Mouse (Mus musculus): ENCODE data around the gene Grap2.

Gene Grap2

DNA sequence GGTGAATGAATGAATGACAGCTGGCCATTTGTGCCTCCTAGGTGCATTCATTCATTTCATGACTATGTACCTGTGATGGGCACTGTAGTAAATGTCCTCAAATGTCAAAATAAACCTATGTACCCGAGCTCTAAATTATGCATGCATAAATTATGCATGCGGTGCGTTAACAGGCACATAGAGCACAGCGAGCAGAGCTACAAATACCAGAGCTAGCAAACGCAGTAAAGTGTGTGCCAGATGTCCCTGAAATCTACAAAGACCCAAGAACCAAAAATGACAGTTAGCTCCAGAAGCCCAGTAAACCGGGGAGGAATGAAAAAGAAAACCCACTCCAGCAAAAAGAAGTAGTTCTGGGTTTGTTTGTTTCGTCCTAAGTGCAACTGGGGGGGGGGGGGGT is 29.1 kb downstream of the Grap2 start:
- DNase-seq (ENCODE audit: low spot score), result no peak

DNA sequence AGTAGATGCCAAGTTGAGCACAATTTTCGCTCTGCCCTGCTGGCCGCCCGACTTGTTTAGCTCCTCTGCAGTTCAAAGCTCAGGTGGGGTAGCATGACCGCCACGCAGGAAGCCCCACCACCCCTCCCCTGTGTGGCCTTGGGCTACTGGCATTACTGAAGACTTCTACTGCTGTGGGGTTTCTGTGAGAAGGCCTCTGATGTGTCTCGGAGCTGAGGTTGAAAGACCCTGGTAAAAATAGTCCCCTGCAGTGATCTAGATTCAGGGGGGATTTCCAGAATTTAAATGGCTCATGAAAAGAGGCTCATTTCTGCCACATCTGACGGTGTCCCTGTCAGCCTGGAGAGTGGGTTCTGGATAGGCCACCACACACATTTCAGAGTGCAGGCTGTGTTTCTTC is 30.1 kb downstream of the Grap2 start:
- no peak for DNase-seq (ENCODE audit: low spot score)

DNA sequence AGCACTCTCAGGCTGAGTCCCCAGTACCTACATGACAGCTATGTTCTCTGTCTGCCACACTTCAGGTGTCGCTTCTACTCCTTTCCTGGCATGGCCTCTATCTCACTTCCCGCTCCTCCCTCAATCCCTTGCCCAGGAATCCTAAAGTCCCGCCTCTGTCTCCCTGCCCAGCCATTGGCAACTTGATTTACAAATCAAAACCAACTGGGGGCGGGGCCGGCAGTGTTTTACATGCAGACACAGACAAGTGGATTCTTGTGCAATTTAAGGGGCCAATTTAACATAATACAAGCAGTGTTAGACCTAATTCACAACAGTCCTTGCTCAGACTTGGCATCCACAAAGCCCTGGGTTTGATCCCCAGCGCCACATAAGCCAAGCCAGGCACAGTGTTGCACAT is 31.6 kb downstream of the Grap2 start:
- no peak for DNase-seq (ENCODE audit: low spot score)

DNA sequence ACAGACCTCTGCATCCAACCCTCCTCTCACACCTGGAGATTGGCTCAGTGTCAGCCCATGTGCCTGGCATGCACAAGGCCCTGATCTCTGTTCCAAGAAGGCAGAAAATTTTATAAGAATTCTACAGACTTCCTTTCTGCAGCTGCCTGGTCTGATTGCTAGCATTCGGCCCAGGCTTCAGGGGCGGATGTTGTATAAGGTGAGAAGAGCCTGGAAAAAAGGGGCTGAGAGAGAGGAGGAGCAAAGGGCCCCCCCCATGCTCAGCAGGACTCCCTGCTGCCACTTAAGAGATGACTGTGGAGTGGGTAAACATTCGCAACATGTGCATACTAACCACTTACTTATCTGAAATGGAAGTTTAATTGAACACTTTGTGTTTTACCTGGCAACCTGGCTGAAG is 35.6 kb downstream of the Grap2 start:
- DNase-seq (ENCODE audit: low spot score), result no peak

DNA sequence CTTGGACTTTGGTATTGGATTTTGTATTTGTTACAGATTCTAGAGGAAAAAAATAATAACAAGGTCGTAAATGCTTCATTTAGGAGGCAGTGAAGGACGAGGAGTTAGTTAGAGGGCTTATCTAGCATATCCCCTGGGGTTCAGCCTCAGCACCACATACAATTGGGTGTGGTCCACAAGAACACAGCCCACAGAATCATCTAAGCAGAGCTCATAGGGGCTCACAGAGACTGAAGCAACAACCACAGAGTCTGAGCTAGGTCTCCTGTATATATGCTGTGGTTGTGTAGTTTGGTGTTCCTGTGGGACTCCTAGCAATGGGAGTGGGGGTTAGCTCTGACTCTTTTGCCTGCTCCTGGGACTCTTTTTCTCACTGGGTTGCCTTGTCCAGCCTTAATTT is 37.9 kb downstream of the Grap2 start:
- no peak for DNase-seq (ENCODE audit: low spot score)

DNA sequence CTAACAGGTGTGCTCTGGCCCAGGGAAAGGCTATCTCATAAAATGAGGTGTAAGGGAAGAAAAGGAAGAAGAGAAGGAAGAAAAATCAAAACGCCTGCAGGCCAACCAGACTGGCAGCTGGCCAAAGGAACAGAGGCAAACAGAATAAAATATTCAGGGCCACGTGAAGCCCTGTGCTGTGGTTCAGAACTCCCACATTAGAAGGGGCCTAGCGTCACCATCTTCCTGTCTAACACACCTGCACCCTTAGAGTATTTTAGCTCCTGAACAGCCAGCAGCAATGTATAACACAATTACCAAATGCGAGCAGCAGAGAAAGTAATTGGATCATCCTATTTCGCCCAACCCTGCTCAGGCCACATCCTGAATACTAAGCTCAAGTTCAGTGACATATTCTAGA is 39.1 kb downstream of the Grap2 start:
- no peak for DNase-seq (ENCODE audit: low spot score)

DNA sequence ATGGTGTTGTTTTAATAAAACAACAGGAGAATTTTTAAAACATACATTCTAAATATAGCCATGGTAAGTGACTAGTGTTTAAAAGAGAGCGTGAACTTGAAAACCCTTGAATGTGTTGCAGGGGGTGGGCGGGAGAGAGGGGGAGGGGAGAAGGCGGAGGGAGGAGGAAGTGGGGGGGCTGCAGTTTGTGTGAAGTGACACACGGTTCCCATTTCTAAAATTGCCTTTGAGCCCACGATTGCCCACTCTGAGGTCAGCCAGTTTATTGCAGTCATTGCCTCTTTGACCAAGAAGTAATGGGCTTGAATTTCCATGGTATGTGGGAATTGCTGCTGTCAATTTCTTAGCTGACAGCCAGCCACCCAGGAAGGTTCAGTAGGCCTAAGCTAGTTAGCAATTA is 41.5 kb downstream of the Grap2 start:
- DNase-seq (ENCODE audit: low spot score), result no peak

DNA sequence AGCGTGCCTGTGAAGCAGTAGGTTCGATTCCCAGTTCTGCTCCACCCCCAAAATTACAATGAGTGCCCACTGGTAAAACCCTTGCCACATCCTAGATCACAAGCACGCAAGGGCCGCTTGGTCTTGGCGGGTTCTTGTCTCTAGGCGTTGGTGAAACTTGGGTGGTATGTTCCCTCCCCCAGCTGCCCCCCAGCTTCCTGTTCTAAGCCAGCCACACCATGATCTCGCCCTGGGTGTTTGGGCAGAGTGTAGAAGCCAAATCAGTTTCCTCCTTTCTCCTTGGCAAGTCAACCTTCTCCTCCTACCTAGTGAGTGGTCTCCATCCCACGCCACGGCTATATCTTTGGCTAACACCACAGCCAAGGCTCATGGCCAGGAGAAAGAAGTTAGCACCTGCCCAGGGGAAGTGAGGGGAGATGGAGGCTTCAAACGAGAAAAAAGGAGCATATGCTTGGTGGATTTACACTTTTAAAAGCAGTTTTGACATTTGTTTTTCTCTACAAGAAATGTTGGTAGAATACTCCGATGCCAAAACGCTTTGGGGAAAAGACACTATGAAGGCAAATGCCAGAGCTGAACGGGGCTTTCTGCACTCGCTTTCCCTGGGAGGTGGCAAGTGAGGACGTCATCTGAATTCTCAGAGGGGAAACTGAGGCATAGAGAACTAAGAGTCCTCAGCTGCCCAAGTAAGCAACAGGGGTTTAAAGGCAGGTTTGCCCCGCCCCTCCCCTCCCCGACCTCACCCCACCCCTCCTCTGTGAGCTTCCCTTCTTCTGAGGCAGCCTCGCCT is 42.3 kb downstream of the Grap2 start:
- no peak for DNase-seq (ENCODE audit: low spot score)

DNA sequence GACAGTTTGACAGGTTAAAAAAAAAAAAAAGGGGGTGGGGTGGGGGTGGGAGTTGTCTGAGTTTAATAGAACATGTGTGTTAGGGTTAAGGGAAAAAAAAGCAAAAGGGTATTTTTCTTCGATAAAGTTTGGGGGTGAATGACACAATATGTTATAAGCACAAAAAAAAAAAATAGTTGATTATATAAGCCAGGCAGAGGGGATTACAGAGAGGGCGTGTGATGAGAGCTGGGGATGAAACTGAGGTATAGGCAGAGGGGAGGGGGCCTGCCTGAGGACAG is 42.8 kb downstream of the Grap2 start:
- no peak for DNase-seq (ENCODE audit: low spot score)

DNA sequence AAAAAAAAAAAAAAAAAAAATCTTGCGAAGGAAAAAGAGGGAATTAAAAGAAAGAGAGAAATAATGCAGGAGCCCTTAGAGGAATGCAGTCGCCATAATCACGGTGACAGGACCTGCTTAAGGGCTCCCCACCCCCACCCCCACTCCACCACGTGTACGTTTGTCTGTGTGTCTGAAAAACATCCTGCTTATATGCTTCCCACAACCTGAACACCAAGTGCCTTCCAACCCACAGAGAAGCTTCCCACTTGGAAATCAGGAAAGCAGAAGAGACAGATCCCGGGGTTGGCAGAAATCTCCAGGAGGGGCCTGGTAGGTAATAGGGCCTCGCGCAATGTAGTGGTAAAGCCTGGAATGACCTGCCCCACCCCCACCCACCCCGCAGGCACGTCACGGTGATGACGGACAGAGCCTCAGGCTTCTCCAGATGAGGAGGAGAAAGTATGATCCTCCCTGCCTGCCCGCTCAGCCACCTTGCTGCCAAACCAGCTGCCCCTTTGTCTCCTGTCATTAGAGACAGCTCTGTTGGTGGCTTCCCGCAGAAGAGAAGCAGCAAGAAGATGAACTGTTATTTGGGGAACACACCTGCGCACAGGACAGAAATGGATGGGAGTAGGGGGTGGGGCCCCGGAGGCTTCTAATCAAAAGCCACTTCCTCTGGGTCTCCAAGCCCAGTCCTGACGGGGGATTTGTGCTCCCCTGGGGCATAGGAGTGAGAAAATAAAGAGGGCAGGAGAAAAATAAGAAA is 43.4 kb downstream of the Grap2 start:
- no peak for DNase-seq (ENCODE audit: low spot score)

DNA sequence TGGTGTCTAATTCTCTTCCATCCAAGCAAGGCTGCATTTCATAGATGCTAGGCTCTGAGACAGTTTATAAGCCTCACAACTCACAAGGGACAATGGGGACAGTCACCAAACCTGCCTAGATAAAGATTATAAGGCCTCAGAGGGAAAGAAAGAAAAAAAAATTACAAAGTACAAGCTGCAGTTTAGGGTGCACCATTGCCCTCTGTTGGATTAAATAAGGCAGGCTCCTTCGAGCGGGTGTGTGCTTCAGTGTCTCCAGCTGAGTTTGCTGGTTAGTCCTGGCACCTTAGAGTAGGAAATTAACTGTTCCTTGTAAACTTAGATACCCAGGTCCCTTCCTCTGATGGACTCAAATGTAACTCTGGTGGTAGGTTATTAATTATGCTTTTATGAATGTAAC is 45.4 kb downstream of the Grap2 start:
- no peak for DNase-seq (ENCODE audit: low spot score)

DNA sequence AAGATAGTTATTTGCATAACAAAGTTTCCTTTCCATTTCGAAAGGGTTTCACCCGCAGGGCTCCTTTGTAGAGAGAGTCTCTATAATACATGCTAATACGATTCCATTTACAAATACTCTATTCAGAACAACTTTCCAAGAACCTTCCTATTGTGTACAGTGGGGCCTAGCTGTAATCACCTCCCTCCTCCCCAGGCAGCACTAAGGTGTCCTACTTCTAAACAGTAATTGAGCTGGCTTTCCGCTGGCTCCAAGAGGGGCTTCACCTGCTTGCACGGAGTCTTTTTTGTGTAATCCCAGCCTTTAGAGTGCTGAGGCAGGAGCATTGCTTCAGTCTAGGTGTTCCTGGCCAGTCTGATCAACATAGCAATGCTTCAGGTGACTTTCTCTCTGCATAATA is 46.8 kb downstream of the Grap2 start:
- no peak for DNase-seq (ENCODE audit: low spot score)

DNA sequence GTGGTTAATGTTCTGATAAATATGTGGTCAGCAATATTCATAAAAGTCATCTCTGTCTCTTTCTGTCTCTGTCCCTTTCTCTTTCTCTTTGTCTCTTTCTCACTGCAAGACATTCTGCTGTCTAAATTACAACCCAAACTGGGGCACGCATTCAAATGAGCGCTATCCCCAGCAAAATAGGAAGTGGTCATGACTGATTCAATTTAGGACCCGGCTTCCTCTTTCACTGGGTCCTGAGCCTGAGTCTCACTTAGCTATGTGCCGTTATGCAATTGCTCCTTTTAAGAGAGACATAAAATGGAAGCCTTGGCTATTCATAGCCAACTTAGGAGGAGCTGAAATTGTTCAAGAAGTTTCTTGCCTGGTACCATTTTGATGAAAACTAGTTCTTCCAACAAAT is 47.4 kb downstream of the Grap2 start:
- no peak for DNase-seq (ENCODE audit: low spot score)

DNA sequence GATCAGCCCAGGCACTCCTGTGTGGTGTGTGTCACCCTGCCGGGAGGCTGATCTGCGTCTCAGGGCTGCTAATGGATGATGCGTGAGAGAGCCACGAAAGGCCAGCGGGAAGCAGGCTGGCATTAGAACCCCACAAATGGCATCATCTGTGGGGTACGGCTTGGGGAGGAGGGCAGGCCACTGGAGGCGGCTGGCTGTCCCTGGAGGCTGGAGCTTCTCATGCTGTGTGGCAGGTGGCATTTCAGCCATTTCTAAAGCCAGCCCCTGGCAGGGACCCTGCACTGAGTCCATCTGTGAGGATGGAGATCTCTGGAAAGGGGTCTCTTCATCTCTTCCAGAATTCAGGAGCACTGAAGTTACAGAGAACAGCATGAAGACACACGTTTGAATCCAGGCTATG is 48.0 kb downstream of the Grap2 start:
- DNase-seq (ENCODE audit: low spot score), result no peak

DNA sequence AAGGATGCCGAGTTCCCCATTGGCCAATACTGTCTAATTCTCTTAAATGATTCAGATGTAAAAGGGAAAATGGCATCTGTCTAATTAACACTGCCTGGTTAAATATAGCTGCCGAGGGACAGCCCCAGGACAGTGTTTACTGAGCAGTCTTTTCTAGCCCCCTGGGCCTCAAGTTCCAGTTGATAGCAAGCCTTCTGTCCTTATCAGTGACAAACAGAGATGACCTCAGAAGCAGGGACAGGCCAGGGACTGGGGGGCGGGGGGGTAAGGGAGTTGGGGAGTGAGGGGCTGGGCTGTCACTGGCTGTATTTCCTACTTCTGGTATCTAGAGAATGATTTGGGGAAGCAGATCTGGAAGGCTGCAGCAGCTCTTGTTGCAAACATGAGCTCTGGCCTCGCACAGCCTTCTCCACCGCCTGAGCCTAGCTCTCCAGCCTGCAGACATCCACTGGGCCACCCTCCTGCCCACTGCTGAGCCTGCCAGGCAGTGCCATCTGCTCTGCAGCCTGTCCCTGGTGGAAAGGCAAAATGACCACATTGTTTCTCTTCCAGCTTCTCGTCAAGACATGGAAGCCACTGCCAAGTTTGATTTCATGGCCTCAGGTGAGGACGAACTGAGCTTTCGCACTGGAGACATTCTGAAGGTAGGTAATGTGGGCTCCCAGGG is 50.9 kb downstream of the Grap2 start:
- DNase-seq (ENCODE audit: low spot score), result no peak

DNA sequence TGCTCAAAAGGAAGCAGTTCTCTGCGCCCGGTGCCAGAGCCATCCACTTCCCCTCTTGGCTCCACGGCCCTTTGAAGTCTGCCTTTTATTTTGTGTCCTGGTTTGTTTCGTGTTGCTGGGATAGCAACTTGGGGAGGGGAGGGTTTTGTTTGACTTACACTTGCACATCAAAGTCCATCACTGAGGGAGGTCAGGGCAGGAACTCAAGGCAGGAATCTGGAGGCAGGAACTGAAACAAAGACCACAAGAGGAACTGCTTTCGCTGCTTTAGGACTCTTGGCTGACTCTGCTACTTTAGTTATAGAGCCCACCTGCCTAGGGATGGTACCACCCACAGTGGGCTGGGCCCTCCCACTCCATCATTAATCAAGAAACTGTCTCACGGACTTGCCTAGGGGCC is 54.1 kb downstream of the Grap2 start:
- DNase-seq (ENCODE audit: low spot score), result no peak

DNA sequence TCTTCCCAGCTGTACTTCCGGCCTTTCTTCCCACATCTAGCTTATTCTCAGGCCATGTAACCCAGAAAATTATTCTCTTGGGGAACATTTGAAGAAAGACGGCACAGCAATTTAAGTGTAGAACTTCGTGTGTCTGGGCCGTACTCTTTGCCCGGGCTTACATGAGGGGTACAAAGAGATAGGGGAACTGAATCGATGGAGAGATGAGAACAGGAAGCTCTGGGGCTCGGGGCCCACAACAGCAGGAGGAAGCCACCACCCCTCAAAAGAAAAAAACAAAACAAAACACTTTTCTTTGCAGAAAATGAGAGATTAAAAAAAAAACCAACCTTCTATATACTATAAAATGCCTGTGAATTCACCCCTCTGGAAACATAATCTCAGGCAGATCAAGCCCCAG is 57.8 kb downstream of the Grap2 start:
- DNase-seq (ENCODE audit: low spot score), result no peak

DNA sequence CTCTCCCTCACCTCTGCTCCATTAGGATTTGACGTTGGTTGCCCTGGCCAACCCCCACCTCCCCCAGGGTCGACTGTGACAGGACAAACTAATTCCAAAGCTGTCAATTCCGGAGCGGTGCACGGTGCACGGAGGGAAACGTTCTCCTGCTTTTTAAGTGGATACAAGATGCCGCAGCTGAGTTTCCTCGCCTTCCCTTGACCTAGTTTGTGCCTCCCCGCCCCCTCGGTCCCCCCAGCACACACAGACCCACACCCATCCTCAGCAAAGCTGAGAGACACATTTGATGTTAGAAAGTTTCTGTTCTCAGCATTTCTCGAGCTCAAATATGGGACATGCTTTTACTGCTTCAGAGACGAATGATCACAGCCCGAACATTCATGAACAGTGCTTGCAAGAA is 58.3 kb downstream of the Grap2 start:
- no peak for DNase-seq (ENCODE audit: low spot score)

DNA sequence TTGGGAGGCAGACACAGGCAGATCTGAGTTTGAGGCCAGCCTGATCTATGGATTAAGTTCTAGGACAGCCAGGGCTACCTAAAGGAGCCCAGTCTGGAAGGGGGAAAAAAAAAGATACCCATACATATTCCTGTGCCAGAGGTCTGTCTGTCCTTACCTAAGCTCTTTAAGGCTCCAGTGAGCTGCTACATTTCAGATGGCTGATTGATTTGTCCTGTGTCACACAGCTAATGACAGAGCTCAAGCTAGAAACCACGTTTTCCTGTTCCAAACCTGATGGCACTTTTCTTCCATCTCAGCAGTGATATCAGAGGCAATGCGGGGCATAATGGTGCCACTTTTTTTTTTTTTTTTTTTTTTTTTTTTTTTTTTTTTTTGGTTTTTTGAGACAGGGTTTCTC is 58.9 kb downstream of the Grap2 start:
- no peak for DNase-seq (ENCODE audit: low spot score)

DNA sequence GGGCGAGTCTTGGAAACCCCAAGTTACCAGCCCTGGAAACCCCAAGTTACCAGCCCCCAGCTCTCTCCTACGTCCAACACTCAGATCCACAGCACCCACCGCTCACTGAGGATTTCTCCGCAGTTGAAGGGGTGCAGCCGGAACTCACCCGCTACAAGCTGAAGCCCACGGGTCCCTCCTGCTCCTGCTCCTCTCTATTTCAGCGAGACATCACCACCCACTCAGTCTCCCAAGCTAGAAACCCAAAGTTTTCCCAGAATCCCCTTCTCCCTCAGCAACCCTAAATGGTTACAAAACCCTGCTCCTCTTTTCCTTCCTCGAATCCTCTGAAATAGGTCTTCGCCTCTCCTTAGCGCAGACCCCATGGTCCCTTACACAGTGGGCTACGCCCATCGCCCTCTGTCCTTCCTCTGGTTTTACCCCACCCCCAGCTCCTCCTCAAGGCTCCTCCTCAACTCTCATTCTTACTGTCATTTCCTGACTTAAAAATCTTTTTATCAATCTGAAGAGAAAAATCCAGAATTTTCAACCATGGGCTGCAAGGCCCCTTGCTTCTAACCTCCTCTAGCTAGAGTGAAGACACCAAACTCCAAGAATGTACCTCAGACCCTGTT is 60.0 kb downstream of the Grap2 start:
- DNase-seq (ENCODE audit: low spot score), result no peak

DNA sequence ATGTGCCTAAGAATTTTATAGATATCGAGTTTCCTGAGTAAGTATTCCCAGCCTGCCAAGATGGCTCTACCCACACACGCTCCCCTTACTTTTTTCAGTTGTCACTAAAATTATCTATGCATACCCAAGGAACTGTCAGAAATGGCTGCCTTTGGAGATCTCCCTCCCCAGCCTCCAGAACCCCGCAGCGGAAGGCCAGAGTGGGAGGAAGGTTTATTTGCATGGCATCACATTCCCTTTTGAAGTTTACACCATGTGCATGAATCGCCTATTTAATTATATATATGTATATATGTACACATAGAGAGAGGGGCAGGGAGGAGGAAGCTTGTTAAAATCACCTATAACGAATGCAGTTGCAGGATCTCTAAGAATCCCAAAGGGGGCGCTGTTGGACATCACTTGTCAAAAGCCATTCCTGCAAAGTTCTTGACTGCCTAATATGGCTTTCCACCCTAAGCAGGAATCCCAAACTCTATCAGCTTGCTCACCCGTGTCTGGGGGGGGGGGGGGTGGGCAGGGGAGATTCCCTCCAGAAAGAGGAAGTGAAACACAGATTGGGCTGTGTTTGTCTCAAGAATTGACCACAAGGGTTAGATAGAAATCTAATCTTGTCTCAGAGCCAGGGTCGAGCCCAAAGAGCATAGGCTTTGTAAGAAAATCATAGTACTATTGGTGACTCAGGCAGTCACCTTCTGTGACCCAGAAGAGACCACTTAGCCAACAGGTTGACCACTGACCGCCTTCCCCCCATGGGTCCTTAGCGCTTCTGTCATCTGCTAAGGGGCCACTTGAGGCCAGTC is 62.2 kb downstream of the Grap2 start:
- DNase-seq (ENCODE audit: low spot score), result no peak

DNA sequence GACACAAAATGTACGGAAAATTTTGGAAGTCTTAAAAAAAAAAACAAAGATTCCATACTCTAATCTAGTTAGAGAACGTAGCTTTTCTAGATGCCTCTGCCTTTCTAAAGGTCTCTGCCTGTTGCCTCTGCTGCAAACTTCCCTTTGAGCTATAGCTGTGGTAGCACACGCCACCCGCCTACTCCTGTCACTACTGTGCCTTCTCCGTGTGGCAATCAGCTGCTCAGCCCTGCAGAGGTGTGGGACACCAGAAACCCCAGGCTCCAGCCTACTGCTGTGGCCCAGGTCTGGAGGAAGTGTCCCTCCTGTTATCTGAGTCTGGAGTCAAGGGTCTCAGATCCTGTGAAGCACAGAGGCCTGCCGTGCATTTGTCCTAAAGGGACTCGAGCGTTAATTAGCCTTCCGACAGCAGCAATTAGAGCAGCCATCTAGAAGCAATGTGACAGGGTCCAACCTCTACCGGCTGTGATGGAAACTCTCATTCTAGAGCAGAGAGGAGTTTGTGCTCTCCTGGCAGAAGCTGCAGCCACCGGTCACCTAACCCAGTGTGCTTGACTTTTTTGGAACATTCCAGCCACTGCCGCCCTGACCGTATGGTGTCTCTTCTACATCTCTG is 64.5 kb downstream of the Grap2 start:
- no peak for DNase-seq (ENCODE audit: low spot score)

All from ovary, postnatal 36 days (tissue).